Mouse (Mus musculus) CH12.LX (cell line): ENCODE results near the gene Eif3l. TPM values are rescaled to one million over a fixed set of nuclear protein-coding genes. Genes with fewer than 3 reads are reported as not detected.

Source experiments
- DNase-seq: peaks from one replicate; pipeline ENCODE4 v3.0.0-alpha.2; 2013; ENCODE audit errors: extremely low read depth
- H3K27ac ChIP-seq: 2 replicates; pipeline ENCODE4 v1.5.1; 2012; ENCODE audit warnings: low read depth, mild to moderate bottlenecking, control low read depth, moderate library complexity; ENCODE audit not compliant: insufficient read depth
- H3K27me3 ChIP-seq: replicated peaks from 2 replicates; pipeline ENCODE3; 2012; ENCODE audit warnings: inconsistent platforms
- H3K36me3 ChIP-seq, 2 experiments: replicated peaks in 1 of 2; 2 replicates each; pipeline versions ENCODE3 to v1.6.1; 2012; ENCODE audit warnings: inconsistent platforms in 1 of 2, low read length in 1 of 2, mild to moderate bottlenecking in 1 of 2, mixed read lengths in 1 of 2, moderate library complexity in 1 of 2; ENCODE audit not compliant: control insufficient read depth in 1 of 2, insufficient read depth in 1 of 2
- H3K4me1 ChIP-seq, 2 experiments: 2 replicates each; pipeline ENCODE4 v1.6.1; 2012; ENCODE audit warnings: inconsistent platforms in 1 of 2, moderate library complexity in 1 of 2; ENCODE audit not compliant: insufficient read depth in 2 of 2, control insufficient read depth in 1 of 2
- H3K4me2 ChIP-seq: 2 replicates; pipeline ENCODE4 v1.6.1; 2012; ENCODE audit warnings: low read depth, mild to moderate bottlenecking, control low read depth; ENCODE audit not compliant: poor library complexity, insufficient read depth, severe bottlenecking
- H3K4me3 ChIP-seq, 3 experiments: fragments of 150-350 bp in 1 of 3; sonication (generic) in 1 of 3; replicated peaks in 1 of 3; 2 replicates each; pipeline versions ENCODE3 to v1.5.1; 2011 to 2012; ENCODE audit warnings: low read depth in 2 of 3, low read length in 2 of 3, mild to moderate bottlenecking in 2 of 3, moderate library complexity in 2 of 3, control low read depth in 1 of 3, improper control_type of control experiment in 1 of 3, inconsistent platforms in 1 of 3, mixed read lengths in 1 of 3; ENCODE audit not compliant: poor library complexity in 1 of 3
- H3K79me2 ChIP-seq: replicated peaks from 2 replicates; pipeline ENCODE4 v1.6.1; 2012; ENCODE audit warnings: mild to moderate bottlenecking, moderate library complexity; ENCODE audit not compliant: control insufficient read depth, poor library complexity, insufficient read depth, severe bottlenecking; ENCODE audit errors: extremely low read depth
- H3K9ac ChIP-seq: 2 replicates; pipeline ENCODE4 v1.6.1; 2012; ENCODE audit warnings: low read depth, mild to moderate bottlenecking, control low read depth, moderate library complexity; ENCODE audit not compliant: insufficient read depth
- H3K9me3 ChIP-seq: replicated peaks from 2 replicates; pipeline ENCODE3; 2012; ENCODE audit warnings: low read length, inconsistent platforms, mixed read lengths
- CTCF ChIP-seq, 2 experiments: IDR thresholded peaks in 1 of 2; conservative IDR thresholded peaks in 1 of 2; 2 replicates each; pipeline ENCODE4 v1.5.1; 2011 to 2012; ENCODE audit warnings: low read depth in 2 of 2, low read length in 2 of 2, improper control_type of control experiment in 1 of 2, inconsistent platforms in 1 of 2, mild to moderate bottlenecking in 1 of 2, moderate library complexity in 1 of 2
- ELF1 ChIP-seq: IDR thresholded peaks from 2 replicates; pipeline ENCODE4 v1.6.1; 2014; ENCODE audit warnings: low read depth, mild to moderate bottlenecking, inconsistent platforms, low read length, improper control_type of control experiment
- ETS1 ChIP-seq: conservative IDR thresholded peaks from 2 replicates; pipeline ENCODE4 v1.6.1; 2012; ENCODE audit warnings: low read depth, mild to moderate bottlenecking, inconsistent platforms, low read length, improper control_type of control experiment, moderate library complexity
- IRF4 ChIP-seq: IDR thresholded peaks from 2 replicates; pipeline ENCODE4 v1.6.1; 2014; ENCODE audit warnings: low read depth, mild to moderate bottlenecking, inconsistent platforms, low read length, improper control_type of control experiment
- JUND ChIP-seq: conservative IDR thresholded peaks from 2 replicates; pipeline ENCODE4 v1.6.1; 2011; ENCODE audit warnings: low read depth, low read length, improper control_type of control experiment
- MAFK ChIP-seq: IDR thresholded peaks from 2 replicates; pipeline ENCODE4 v1.6.1; 2011; ENCODE audit warnings: low read length, improper control_type of control experiment; ENCODE audit not compliant: insufficient replicate concordance
- MEF2A ChIP-seq: IDR thresholded peaks from 2 replicates; pipeline ENCODE4 v1.6.1; 2014; ENCODE audit warnings: low read depth, mild to moderate bottlenecking, inconsistent platforms, low read length, improper control_type of control experiment, borderline replicate concordance
- NRF1 ChIP-seq: IDR thresholded peaks from 2 replicates; pipeline ENCODE4 v1.6.1; 2014; ENCODE audit warnings: low read depth, mild to moderate bottlenecking, inconsistent platforms, low read length, improper control_type of control experiment, moderate library complexity
- POLR2A ChIP-seq: IDR thresholded peaks from 2 replicates; pipeline ENCODE4 v1.6.1; 2011; ENCODE audit warnings: low read depth, mild to moderate bottlenecking, improper control_type of control experiment, low read length
- RCOR1 ChIP-seq: conservative IDR thresholded peaks from 2 replicates; pipeline ENCODE4 v1.6.1; 2012; ENCODE audit warnings: low read depth, mild to moderate bottlenecking, inconsistent platforms, low read length, improper control_type of control experiment
- TBP ChIP-seq: conservative IDR thresholded peaks from 2 replicates; pipeline ENCODE4 v1.6.1; 2011; ENCODE audit warnings: low read depth, low read length, improper control_type of control experiment
- TCF12 ChIP-seq: IDR thresholded peaks from 2 replicates; pipeline ENCODE4 v1.6.1; 2014; ENCODE audit warnings: low read depth, mild to moderate bottlenecking, inconsistent platforms, low read length, improper control_type of control experiment
- UBTF ChIP-seq: IDR thresholded peaks from 2 replicates; pipeline ENCODE4 v1.6.1; 2012; ENCODE audit warnings: low read depth, mild to moderate bottlenecking, inconsistent platforms, low read length, improper control_type of control experiment, moderate library complexity
- USF1 ChIP-seq: IDR thresholded peaks from 2 replicates; pipeline ENCODE4 v1.6.1; 2014; ENCODE audit warnings: low read depth, mild to moderate bottlenecking, inconsistent platforms, low read length, improper control_type of control experiment
- USF2 ChIP-seq: conservative IDR thresholded peaks from 2 replicates; pipeline ENCODE4 v1.6.1; 2011; ENCODE audit warnings: low read depth, low read length, improper control_type of control experiment
- ZKSCAN1 ChIP-seq: IDR thresholded peaks from 2 replicates; pipeline ENCODE4 v1.6.1; 2012; ENCODE audit warnings: low read depth, inconsistent platforms, low read length, improper control_type of control experiment, borderline replicate concordance
- ZMIZ1 ChIP-seq: IDR thresholded peaks from 2 replicates; pipeline ENCODE4 v1.6.1; 2012; ENCODE audit warnings: low read depth, mild to moderate bottlenecking, inconsistent platforms, low read length, improper control_type of control experiment
- dilution Hi-C: fragments of 300-500 bp; cut with MboI; formaldehyde crosslinking; loops from 2 replicates; pipeline ENCODE4 v1.14.3; 2020; ENCODE audit warnings: low sequenced_read_pairs; ENCODE audit not compliant: extremely low pct_unique_long_range_greater_than_20kb, extremely low pct_ligation_motif_present
- in situ Hi-C: fragments of 300-500 bp; cut with MboI; formaldehyde crosslinking; loops from 3 replicates; pipeline ENCODE4 v1.14.3; 2019; ENCODE audit warnings: low sequenced_read_pairs, low pct_ligation_motif_present, low pct_unique_long_range_greater_than_20kb, mixed read lengths
- polyA plus RNA-seq: library from polyadenylated mRNA; unstranded; fragments of >175 nt; gene quantifications from 2 replicates; pipeline ENCODE4 v1.2.1, GENCODE M21; 2012; ENCODE audit warnings: low read depth; ENCODE audit not compliant: insufficient read length
- total RNA-seq, 2 experiments: library from RNA; depleted of rRNA; stranded (reverse); fragments of 300-350 nt in 1 of 2; fragments of >200 nt in 1 of 2; gene quantifications; 2 replicates each; pipeline ENCODE4 v1.2.3; 2012 to 2014

Gene Eif3l
- total and polyA plus RNA-seq, 3 experiments = 303 to 379 (median 323) TPM

- no peak for TF ChIP-seq USF1
- no peak for TF ChIP-seq RCOR1
- TF ChIP-seq ZMIZ1 = no peak
- no peak for TF ChIP-seq ZKSCAN1
- TF ChIP-seq TCF12 = peak; percentile 81; the same call in 1 of the 2 replicates
- TF ChIP-seq CTCF (conservative IDR thresholded peaks at IDR 0.05 in 1 of 2, IDR thresholded peaks at IDR 0.05 in 1 of 2; ENCODE audit: low read depth in 2 of 2, low read length in 2 of 2) = peak; percentile 38 to 93; a peak in 3 of 4 replicates
- peak; percentile 68; the same call in 1 of the 2 replicates for TF ChIP-seq IRF4
- TF ChIP-seq TBP = peak; percentile 59; the same call in 1 of the 2 replicates
- TF ChIP-seq NRF1 = no peak
- peak; percentile 41; the same call in 1 of the 2 replicates for TF ChIP-seq POLR2A
- TF ChIP-seq UBTF = 0 out of 2 replicates have a peak, but pooled peaks have one; percentile 33
- no peak; the same call in 1 of the 2 replicates for TF ChIP-seq ETS1
- peak; percentile 28; the same call in 1 of the 2 replicates for TF ChIP-seq JUND
- peak; percentile 53; the same call in 1 of the 2 replicates for TF ChIP-seq MEF2A
- 0 out of 2 replicates have a peak, but pooled peaks have one; percentile 28 for TF ChIP-seq ELF1
- no peak for TF ChIP-seq MAFK
These were observed 3.6 kb upstream of the Eif3l start (continued) for GRCm38 (mm10) chr15:79071117-79072039.

- no peak overlapping the region for H3K27ac ChIP-seq
- H3K9ac ChIP-seq = peak overlapping the region; percentile 73; the same call in 1 of the 2 replicates
- peak overlapping the region; percentile 98; the same call in 1 of the 2 replicates for H3K4me2 ChIP-seq
- peaks cover 31% of the 10 kb centered on the region for H3K79me2 ChIP-seq
- TF ChIP-seq ZKSCAN1 (no peak), USF2 (no peak)
- TF ChIP-seq, all 38 proteins: peak for 0
- Histone ChIP-seq H3K4me1 (peaks cover 3 to 57% of the 10 kb centered on the region in 2 experiments), H3K36me3 (peaks cover 19 to 27% of the 10 kb centered on the region in 2 experiments), H3K9me3 (no peaks in the 10 kb centered on the region), H3K27me3 (no peaks in the 10 kb centered on the region), H3K4me3 (no peak overlapping the region)
- no peak for DNase-seq
- in situ Hi-C loops (loop anchor here (5.0 kb wide), 1 partner anchor 36 kb away; no protein-coding TSS in a partner anchor), dilution Hi-C loops (no loop called here)
These were observed 1.2 kb upstream of the Eif3l start for GRCm38 (mm10) chr15:79073752-79074151.
